Mouse (Mus musculus): ENCODE results near the gene Hdgfl2.
"Not testable (repeated sequence)": the region's sequence is repeated elsewhere in the genome, so short reads cannot be mapped to it uniquely, and the experiment has no call there.

Gene Hdgfl2

DNA sequence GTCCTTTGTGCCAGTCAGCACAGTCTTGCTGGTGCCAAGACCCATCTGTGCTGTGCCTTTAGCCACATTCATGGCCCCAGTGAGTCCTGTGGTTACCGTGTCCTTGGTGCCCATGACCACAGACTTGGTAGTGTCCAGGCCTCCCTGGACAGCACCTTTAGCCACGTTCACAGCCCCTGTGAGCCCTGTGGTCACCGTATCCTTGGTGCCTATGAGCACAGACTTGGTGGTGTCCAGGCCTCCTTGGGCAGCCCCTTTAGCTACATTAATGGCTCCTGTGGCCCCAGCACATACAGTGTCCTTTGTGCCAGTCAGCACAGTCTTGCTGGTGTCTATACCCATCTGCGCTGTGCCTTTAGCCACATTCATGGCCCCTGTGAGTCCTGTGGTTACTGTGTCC is 27.0 kb downstream of the Hdgfl2 start:
- DNase-seq (ENCODE audit: low read depth) = not testable (repeated sequence)

GRCm38 (mm10) chr17:56106981-56107380 is 27.5 kb downstream of the Hdgfl2 start:
- DNase-seq (ENCODE audit: low read depth) = no peak

GRCm38 (mm10) chr17:56107736-56108135 is 28.3 kb downstream of the Hdgfl2 start:
- no peak for DNase-seq (ENCODE audit: low read depth)

GRCm38 (mm10) chr17:56108334-56109044 is 29.1 kb downstream of the Hdgfl2 start:
- DNase-seq (ENCODE audit: low read depth) = no peak

- peak; percentile 59 for DNase-seq (ENCODE audit: low read depth)
These were observed 30.0 kb downstream of the Hdgfl2 start, which contains the start of gene Plin4 for GRCm38 (mm10) chr17:56109219-56110051. Gene Plin4, minus strand, starts transcription at chr17:56109803.

DNA sequence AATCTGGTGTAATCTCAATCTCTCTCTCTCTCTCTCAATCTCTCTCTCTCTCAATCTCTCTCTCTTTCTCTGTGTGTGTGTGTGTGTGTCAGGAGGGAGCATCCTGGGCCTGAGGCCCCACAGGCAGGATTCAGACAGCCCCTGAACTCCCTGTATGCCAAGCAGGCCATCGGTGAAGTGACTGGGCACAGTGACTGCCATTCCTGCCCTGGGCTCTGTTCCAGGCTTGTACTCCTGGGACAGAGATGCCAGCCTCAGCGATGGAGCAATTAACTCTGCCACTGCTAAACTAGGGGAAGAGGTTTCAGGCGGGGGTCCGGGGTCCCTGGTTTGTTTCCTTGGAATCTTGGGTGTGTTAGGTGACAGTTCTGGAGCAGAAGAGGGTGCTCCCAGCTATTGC is 31.1 kb downstream of the Hdgfl2 start:
- no peak for DNase-seq (ENCODE audit: low read depth)

- DNase-seq (ENCODE audit: low read depth) = no peak
These were observed 31.6 kb downstream of the Hdgfl2 start for GRCm38 (mm10) chr17:56111021-56111420.

DNA sequence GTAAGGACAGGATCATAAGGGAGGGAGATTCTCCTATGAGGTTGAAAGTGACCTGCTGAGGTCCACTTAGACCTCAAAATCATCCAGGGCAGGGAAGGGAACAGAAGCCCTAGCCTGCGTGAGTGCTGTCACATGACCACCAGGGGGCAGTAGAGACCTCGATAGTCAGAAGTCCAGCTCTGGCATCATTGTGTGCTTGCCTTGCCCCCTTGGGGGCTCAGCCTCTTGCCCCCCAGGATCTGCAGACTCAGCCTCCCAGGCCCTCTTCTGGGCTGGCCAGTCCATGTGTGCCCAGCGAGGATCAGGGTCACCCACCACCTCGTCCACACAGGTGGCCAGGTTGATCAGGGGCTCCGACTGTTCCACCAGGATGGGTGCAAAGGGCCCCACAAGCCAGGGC is 32.4 kb downstream of the Hdgfl2 start:
- DNase-seq (ENCODE audit: low read depth) = no peak

DNA sequence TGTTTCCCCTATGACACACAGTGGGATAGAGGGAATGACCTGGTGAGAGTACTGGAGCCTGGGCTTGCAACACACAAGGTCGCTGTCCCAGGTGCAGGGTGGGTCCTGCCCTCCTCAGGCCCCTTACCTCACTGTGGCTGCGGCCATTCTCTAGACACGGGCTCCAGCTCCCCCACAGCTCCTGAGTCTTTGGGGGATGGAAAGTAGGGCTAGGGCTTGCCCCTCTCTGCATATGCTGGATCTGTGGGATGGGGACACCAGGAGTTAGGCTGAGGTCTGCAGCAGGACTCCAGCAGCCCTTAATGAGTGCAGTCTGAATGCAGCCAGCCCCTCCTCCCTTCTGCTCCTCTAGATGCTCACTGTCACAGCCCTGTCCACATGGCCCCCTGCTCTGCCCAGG is 33.3 kb downstream of the Hdgfl2 start:
- DNase-seq (ENCODE audit: low read depth) = no peak

DNA sequence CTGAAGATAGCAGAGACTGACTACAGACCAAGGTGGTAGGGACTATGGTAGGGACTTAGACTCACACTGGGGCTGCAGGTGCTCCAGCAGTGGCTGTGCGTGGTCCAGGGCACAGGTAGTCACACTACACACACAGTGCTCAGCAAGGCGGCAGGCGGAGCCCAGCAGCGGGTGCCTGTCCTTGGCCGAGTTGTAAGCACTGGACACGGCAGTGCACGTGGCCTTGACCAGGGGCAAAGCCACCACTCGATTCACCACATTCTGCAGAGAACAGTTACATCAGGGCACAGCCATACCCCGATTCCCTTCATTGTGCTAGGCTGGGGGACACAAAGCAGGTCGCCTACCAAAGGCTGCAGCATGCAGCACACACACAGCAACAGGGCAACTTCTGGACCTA is 36.8 kb downstream of the Hdgfl2 start:
- no peak for DNase-seq (ENCODE audit: low read depth)

- DNase-seq (ENCODE audit: low read depth) = no peak
These were observed 37.8 kb downstream of the Hdgfl2 start, which contains the start of gene Plin5 for GRCm38 (mm10) chr17:56117251-56117710. Gene Plin5, minus strand, starts transcription at chr17:56117596.

- no peak for DNase-seq (ENCODE audit: low read depth)
These were observed 40.0 kb downstream of the Hdgfl2 start for GRCm38 (mm10) chr17:56119431-56119830.

GRCm38 (mm10) chr17:56119981-56120880 is 40.8 kb downstream of the Hdgfl2 start:
- DNase-seq (ENCODE audit: low read depth) = no peak

GRCm38 (mm10) chr17:56121826-56122225 is 42.4 kb downstream of the Hdgfl2 start, which contains the start of gene Lrg1:
Gene Lrg1, minus strand, starts transcription at chr17:56122001.
- DNase-seq (ENCODE audit: low read depth) = no peak

DNA sequence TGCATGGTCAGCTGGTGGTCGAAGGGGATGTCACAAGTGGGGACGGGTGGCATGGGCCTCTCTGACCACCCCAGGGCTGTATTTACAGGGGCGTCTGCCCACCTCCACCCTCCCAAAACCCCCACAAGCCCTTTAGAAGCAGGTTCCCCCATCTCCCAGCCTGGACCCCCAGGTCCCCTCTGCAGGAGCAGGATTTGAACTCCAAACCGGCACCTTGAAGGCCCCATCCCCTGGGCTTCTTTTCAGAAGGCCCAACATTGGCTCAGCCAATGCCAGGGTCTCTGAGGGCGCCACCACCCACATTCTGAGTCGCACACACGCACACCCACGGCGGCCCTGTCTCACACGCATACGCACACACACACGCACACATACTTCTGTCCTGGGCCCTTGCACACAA is 43.7 kb downstream of the Hdgfl2 start:
- DNase-seq (ENCODE audit: low read depth) = no peak

- DNase-seq (ENCODE audit: low read depth) = no peak
These were observed 44.4 kb downstream of the Hdgfl2 start for GRCm38 (mm10) chr17:56123681-56124340.

DNA sequence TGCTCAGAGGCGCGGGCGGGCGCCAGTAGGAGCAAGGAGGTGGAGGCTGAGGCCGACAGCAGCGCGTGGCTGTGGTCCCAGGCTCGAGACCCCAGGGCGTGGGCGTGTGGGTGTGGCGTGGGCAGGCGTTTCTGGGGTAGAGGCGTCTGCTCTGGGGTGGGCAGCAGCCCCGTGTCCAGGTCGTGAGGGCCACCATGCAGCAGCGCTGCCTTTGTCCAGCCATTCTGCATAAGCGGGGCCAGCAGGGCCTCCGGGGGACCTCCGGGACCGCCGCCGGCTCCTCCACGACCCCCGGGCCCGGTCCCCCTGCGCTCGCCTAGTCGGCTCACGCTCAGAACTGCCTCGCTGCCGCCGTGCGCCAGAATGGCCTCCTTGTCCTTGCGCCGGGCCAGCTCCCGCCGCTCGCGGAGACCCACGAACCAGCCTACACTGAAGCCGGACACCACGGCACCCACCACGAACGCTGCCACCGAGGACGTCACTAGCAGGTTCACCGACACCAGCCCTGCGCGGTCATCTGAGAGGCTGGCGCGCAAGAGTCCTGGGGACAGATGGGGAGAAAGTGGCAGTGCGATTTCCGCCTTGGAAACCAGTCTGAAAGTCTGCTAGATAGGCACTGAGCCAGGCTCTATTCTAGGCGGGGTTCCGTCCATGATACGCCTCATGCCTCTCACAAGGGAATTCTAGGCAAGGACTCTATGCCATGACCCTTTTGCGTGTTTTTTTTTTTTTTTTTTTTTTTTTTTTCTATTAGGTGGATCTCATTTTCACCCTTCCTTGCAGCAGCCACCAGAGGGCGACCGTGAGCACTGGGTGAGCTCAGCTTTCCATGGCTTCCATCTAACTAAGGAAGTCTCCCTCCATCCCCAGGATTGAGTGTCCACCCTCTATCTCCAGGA is 45.2 kb downstream of the Hdgfl2 start:
- DNase-seq (ENCODE audit: low read depth) = peak; percentile 35

DNA sequence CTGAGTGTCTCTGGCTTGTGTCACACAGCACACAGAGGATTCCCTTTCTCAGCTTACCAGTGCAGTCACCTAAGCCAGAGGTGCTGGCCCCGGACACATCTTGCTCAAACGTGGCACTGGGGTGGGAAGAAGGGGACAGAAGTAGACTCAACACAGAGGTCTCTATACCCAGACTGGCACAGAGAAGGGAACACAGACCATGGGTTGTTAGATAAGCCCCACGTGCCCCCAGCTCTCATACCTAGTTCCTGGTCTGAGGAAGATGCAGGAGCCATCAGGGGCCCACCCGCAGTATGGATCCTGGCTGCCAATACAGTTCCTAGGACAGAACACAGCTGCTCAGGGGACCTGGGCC is 45.8 kb downstream of the Hdgfl2 start:
- no peak for DNase-seq (ENCODE audit: low read depth)

- no peak for DNase-seq (ENCODE audit: low read depth)
These were observed 46.7 kb downstream of the Hdgfl2 start for GRCm38 (mm10) chr17:56126175-56126574.

GRCm38 (mm10) chr17:56128246-56128645 is 48.8 kb downstream of the Hdgfl2 start:
- DNase-seq (ENCODE audit: low read depth) = no peak

All from fibroblast of lung, adult 2 months (primary cell).